Mouse (Mus musculus): Measurements from ENCODE around the gene Gm8947.
"Not testable (repeated sequence)": the region's sequence is repeated elsewhere in the genome, so short reads cannot be mapped to it uniquely, and the experiment has no call there.

The Gm8947 gene

GRCm38 (mm10) chr1:151192075-151192474, at the start of gene Gm8947:
Gene Gm8947 (plus strand): TSS chr1:151192376.
- DNase-seq (ENCODE audit: low spot score in 2 of 2) = not testable (repeated sequence)

- no peak for DNase-seq (ENCODE audit: low spot score in 2 of 2)
Observed at GRCm38 (mm10) chr1:151144471-151145146, 47.6 kb upstream of the Gm8947 start.

GRCm38 (mm10) chr1:151147801-151148200, 44.4 kb upstream of the Gm8947 start:
- DNase-seq (ENCODE audit: low spot score in 2 of 2) = no peak

- no peak for DNase-seq (ENCODE audit: low spot score in 2 of 2)
Observed at GRCm38 (mm10) chr1:151150211-151150610, 42.0 kb upstream of the Gm8947 start.

- DNase-seq (ENCODE audit: low spot score in 2 of 2) = no peak
Observed at GRCm38 (mm10) chr1:151151089-151151488, 41.1 kb upstream of the Gm8947 start.

GRCm38 (mm10) chr1:151153056-151153652, 39.0 kb upstream of the Gm8947 start:
- DNase-seq (ENCODE audit: low spot score in 2 of 2) = no peak

GRCm38 (mm10) chr1:151154131-151154530, 38.0 kb upstream of the Gm8947 start:
- not testable (repeated sequence) for DNase-seq (ENCODE audit: low spot score in 2 of 2)

- no peak for DNase-seq (ENCODE audit: low spot score in 2 of 2)
Observed at GRCm38 (mm10) chr1:151156129-151156528, 36.0 kb upstream of the Gm8947 start.

GRCm38 (mm10) chr1:151156777-151157632, 35.2 kb upstream of the Gm8947 start:
- no peak for DNase-seq (ENCODE audit: low spot score in 2 of 2)

GRCm38 (mm10) chr1:151157963-151158856, 34.0 kb upstream of the Gm8947 start:
- DNase-seq (ENCODE audit: low spot score in 2 of 2) = no peak

GRCm38 (mm10) chr1:151158857-151159510, 33.2 kb upstream of the Gm8947 start:
- no peak for DNase-seq (ENCODE audit: low spot score in 2 of 2)

- no peak for DNase-seq (ENCODE audit: low spot score in 2 of 2)
Observed at GRCm38 (mm10) chr1:151166031-151166430, 26.1 kb upstream of the Gm8947 start.

- peak; percentile 36 to 43 for DNase-seq (ENCODE audit: low spot score in 2 of 2)
Observed at GRCm38 (mm10) chr1:151167297-151168047, 24.7 kb upstream of the Gm8947 start.

- DNase-seq (ENCODE audit: low spot score in 2 of 2) = no peak
Observed at GRCm38 (mm10) chr1:151168637-151169036, 23.5 kb upstream of the Gm8947 start.

GRCm38 (mm10) chr1:151171572-151172461, 20.4 kb upstream of the Gm8947 start:
- no peak for DNase-seq (ENCODE audit: low spot score in 2 of 2)

GRCm38 (mm10) chr1:151177030-151177936, 14.9 kb upstream of the Gm8947 start:
- no peak for DNase-seq (ENCODE audit: low spot score in 2 of 2)

- no peak for DNase-seq (ENCODE audit: low spot score in 2 of 2)
Observed at GRCm38 (mm10) chr1:151177937-151178271, 14.3 kb upstream of the Gm8947 start.

GRCm38 (mm10) chr1:151178505-151179083, 13.6 kb upstream of the Gm8947 start:
- no peak for DNase-seq (ENCODE audit: low spot score in 2 of 2)
